Mouse (Mus musculus): ENCODE data around the gene Cpne1.

DNA sequence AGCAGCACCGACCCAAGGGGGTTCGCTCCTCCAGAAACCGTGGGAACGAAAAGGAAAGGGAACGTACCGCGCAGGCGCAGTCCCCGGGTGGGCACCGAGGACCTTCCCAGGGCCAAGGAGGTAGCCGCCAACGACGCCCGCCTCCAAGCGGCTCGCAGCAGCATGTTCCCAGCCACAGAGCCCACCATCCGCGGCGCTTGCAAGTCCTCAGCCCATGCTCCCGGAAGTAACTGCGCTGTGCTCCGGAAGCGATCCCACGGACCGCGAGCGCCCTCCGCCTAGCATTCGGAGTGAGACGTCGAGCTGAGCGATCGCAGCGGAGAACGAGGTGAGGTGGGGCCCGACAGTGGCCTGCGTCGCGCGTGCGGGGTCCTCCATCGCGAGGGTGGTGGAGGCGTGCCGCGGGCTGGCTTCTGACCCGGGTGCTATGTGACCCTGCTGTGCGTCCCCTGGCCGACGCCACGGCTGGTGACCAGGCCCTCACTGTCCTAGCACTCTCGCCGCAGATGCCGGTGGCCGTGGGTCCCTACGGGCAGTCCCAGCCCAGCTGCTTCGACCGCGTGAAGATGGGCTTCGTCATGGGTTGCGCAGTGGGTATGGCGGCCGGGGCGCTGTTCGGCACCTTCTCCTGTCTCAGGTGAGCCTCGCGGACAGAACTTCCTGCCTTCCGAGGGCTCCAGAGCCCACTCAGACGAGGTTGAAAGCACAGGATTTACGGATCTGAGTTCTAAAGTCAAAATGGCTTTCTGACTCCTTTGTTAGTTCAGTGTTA lies 32.4 kb upstream of the Cpne1 start, which contains the start of the genes Romo1 and Nfs1:
- TF ChIP-seq POLR2A (IDR thresholded peaks at IDR 0.05; ENCODE audit: borderline replicate concordance, extremely low read depth, low read depth, low read length) (peak; percentile 86), CTCF (IDR thresholded peaks at IDR 0.05; ENCODE audit: insufficient read depth, low read length) (0 out of 2 replicates have a peak, but pooled peaks have one; percentile 4)

Data from lung, adult 2 months (tissue).